Mouse (Mus musculus): Measurements from ENCODE around the gene Sptan1.

DNA sequence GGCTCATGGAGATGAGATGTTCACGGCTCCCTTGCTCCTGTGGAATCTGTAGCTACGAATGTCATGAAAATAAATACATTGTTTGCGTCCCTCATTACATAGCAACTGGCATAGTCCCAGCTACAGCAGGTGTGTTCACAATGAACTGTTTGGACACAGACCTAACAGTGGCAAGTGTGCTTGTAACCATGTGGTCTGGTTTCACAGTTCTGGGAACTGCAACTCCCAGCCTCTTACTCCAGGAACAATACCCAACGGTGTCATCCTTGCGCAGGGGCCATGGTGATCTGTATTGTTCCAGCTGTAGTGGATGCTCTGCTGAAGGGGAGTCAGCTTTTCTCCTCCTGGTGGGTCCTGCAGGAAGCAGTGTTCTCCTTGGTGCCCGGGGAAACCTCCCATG is 34.2 kb upstream of the Sptan1 start:
- TF ChIP-seq CTCF (IDR thresholded peaks at IDR 0.05), result no peak
- TF ChIP-seq POLR2A (IDR thresholded peaks at IDR 0.05; ENCODE audit: insufficient read depth, low read depth, low read length), result no peak
- TF ChIP-seq EP300 (IDR thresholded peaks at IDR 0.05; ENCODE audit: insufficient read depth, low read depth, low read length), result no peak

All from heart, adult 2 months (tissue).